Mouse (Mus musculus) left cerebral cortex, postnatal 10 days (tissue): ENCODE measurements around the gene Zfc3h1. TPM values are rescaled to one million over a fixed set of nuclear protein-coding genes. Genes with fewer than 3 reads are reported as not detected.

Experiments
- DNase-seq, 2 experiments: peaks; one replicate each; pipeline ENCODE4 v3.0.0; 2021 to 2022; ENCODE audit warnings: low spot score in 2 of 2, mixed read lengths in 1 of 2; ENCODE audit errors: extremely low spot score in 1 of 2
- intact Hi-C: fragments of 180-260 bp; cut with DNase I; formaldehyde crosslinking; loops from one replicate; pipeline ENCODE4 v1.15.1; 2025
- total RNA-seq, 2 experiments: library from RNA; stranded (reverse); gene quantifications; 2 replicates each; pipeline ENCODE4 v1.2.3; 2021

Gene Zfc3h1
- total RNA-seq, 2 experiments from 2014 or later: 49.4 to 49.8 TPM

DNA sequence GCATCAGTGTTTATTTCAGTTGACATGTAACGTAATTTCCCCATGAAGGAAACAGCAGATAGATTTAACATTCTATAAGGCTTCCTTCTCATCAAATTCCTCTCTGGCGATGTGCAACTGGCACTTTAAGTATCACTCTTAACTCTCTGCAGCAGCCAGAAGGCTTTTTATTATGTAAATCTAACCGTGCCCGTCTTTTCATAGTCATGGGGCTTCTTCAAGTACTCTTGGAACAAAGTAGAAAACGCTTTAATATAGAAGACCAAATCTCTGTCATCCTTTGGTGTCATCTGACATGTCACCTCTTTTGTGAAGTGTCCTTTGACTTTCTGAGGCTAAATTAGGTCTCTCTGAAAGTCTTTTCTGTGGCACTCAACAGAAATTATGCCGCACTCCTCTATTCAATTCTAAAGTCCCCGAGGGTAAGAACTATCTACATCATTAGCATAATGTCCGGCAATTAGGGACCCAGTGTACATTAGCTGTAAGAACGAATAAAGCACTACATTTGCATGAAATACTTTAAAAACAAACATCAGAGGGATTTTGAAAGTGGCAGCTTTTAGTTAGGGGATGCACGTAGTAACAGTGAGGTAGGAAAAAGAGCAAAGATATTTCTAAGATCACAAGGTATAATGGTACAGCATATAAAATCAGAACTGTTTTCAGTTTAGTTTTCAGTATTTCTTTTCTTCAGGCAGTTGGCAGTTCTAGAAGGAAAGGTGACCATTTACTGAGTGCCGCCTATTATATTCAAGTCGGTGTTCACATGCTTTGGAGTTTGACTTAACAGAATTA is 1.7 kb upstream of the Zfc3h1 start:
- DNase-seq: no peak
- intact Hi-C loops: no loop called here

DNA sequence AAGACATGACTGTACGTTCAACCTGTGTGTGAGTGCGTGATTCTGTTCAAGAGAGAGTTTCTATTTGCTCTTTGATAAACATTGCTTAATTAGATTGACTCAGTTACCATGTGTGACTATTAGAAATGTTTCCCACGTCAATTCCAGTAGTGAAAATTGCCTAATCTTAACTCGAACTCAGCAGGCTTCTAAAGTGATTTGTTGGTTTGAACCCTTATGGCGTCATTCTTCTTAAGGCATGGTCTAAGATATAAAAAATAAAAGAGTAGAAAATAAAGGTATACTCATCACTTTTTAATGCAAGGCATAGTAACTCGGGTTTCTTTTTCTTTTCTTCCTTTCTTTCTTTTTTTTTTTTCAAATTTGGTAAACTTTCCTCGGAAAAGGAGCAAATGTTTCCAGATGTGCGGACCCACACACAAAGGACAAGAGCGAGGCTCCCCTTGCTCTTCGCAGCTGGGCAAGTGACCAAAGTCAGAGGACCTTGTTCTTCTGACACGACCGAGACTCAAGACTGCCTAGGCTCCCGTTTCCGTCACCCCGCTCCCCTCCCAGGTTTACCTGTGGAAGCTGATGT is 1.0 kb upstream of the Zfc3h1 start:
- DNase-seq: no peak
- intact Hi-C loops: no loop called here

DNA sequence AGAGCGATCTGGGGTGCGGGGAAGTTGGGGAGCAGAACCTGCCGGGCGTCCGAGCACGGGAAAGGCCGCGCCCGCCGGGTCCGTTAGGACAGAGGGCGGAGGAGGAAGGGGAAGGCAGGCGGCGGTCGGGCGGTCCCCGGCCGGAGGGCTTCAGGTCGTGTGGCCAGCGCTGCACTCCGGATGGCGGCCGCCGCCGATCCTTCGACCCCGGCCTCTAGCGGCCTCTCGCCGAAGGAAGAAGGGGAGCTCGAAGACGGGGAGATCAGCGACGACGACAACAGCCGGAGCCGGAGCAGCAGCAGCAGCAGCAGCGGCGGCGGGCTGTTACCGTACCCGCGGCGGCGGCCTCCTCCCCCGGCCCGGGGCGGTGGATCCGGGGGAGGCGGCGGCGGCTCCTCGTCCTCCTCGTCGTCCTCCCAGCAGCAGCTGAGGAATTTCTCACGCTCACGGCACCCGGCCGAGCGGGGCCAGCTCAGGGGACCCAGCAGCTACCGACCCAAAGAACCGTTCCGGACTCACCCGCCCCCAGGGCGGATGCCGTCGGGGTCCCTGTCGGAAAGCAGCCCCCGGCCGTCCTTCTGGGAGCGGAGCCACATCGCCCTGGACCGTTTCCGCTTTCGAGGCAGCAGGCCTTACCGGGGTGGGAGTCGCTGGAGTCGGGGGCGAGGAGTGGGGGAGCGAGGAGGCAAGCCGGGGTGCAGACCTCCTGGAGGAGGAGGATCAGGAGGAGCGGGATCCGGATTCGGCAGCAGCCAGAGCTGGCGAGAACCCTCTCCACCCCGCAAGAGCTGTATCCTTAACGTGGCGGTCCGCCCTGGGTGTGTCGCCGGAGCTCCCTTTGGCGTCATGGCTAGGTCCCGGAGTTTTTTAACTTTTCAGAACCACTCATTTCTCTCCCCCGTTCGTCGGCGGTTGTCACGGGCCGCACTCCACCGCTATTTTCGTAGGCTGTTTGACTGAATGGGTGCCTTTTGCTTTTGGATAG is 551 bp downstream of the Zfc3h1 start:
- DNase-seq: peak in 1 of 2 experiments; percentile 81
- intact Hi-C loops: loop anchor here (5.0 kb wide), 1 partner anchor 68 kb away; the partner anchor contains the start of gene Rab21

DNA sequence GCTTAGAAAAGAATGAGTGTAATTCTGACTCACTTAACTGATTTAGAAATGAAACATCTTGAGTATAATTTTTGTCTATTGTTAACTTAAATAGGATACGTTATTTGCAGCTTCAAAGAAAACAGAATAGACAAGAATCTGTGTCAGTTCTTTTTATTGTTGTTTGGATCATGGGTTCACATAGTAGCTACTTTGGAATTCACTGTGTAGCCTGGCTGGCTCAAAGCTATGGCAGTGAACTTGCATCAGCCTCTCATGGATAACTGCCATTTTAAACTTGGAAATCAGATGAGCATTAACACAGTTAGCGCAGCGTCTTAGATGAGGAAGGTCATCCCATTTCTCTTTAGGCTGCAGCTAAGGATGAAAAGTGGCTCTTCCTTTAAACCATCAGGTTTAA is 3.1 kb downstream of the Zfc3h1 start:
- DNase-seq: no peak
- intact Hi-C loops: loop anchor here (5.0 kb wide), 1 partner anchor 71 kb away; the partner anchor contains the start of gene Rab21

DNA sequence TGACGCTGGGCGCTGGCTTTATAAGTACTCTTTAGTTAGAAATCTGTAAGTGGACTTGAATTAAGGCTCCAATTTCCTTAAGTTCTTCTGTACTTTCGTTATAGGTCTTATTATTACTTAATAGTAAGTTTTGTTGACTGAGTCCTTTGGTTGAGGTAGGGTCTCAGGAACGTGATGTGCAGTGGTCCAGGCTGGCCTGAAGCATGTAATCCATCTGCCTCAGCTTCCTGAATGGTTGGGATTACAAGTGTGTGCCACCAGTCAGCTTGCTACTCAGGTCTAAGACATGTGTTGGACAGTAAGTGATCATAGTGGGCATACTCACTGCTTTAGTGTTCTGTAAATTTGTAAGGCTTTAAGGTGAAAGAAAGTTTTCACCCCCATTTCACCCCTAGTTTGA is 6.3 kb downstream of the Zfc3h1 start:
- no peak for DNase-seq
- intact Hi-C loops: no loop called here

DNA sequence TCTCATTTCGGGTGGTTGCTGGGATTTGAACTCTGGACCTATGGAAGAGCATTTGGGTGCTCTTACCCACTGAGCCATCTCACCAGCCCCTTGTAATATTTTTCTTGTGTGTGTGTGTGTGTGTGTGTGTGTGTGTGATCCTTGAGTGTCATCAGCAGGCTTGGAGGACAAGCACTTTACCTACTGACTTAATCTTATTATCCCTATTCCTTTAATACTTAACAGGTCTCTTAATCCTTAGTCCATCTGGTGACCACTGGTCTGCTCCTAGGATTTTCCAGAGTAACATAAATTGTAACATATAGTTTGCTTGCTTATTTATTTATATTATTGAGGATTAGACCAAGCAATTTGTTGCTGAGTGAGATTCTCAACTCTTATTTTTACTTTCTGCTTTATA is 7.1 kb downstream of the Zfc3h1 start:
- intact Hi-C loops: no loop called here
- DNase-seq: no peak

DNA sequence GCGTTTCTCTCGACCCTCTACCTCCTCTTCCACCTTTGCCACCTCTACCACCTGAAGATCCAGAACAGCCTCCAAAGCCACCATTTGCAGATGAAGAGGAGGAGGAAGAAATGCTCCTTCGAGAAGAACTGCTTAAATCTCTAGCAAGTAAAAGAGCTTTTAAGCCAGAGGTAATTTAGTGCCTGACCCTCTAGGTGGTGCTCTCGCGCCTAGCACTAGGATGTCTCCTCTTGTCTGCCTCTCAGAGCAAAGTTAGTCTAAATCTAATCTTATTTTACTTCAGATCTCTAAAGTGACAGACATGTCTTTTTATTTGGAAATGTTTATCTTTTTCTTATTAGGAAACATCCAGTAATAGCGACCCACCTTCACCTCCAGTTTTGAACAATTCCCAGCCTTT is 21.6 kb downstream of the Zfc3h1 start:
- DNase-seq: peak; percentile 11 to 61
- intact Hi-C loops: loop anchor here (5.0 kb wide), 1 partner anchor 211 kb away; no protein-coding TSS in a partner anchor

DNA sequence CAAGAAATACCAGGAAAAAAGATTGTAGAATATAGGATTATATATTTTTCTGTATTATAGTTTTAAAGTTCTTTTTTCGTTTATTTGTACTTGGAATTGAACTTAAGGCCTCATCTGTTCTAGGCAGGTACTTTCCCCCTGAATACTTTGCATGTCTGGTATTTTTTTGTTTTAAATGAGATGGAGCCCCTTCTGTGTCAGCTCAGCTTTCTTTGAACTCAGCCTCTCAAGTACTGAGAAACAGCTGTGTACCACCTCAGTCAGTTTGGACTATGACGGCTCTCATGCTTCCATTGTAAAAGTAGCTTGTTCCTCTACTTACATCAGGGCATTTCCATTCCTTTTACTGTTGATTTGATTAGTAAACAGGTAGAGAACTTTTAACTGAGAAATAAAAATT is 28.7 kb downstream of the Zfc3h1 start:
- DNase-seq: no peak
- intact Hi-C loops: loop anchor here (10.0 kb wide), 1 partner anchor 1641 kb away; no protein-coding TSS in a partner anchor

DNA sequence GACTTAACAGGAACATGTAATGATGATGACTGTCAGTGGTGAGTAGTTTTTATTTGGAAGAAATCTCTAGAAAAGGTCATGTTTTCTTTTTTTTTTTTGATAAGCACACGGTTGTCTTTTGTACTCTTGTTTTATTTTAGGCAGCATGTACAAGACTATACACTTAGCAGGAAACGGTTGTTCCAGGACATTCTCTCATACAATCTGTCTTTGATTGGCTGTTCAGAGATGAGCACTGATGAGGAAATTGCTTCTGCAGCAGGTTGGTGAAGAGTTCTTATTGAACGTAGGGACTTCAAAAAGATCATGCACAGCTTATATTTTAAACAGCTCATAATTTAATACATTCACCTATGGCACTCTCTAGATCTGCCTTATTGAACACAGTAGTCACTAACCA is 29.3 kb downstream of the Zfc3h1 start:
- DNase-seq: no peak
- intact Hi-C loops: loop anchor here (10.0 kb wide), 1 partner anchor 1641 kb away; no protein-coding TSS in a partner anchor

DNA sequence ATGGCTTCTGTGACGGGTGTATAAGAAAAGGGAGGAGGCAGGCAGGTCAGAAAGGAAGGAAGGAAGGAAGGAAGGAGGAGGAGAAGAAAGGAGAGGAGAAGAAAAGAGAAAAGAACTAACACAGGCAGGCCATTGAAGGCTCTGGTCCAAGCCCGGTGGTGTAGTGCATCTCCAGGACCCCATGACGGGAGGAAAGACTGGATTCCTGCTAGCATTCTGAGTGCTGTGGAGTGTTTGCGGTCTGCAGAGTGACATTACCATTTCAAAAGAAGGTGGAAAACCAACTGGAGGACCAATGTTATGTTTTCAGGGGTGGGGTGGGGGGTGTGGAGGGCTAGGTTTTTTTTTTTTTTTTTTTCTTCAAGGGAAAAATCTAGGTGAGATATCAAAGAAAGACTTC is 37.2 kb downstream of the Zfc3h1 start:
- intact Hi-C loops: no loop called here
- DNase-seq: no peak

DNA sequence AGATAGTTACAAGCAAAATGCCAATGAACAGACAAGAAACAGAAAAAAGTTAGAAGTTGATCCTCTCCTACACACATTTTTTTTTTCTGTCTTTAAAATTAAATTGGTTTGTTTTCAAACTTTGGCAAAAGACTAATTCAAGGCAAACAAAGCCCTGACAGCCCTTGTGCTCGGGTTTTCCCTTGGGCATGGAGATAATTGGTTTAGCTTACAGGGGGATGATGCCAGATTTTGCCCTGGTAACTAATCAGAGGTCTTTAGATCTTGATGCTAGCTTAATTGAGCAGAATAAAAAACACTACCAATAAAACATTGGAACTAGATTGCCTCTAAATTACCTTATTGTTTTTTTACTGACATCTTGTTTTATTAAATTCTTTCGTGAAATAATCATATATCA is 40.6 kb downstream of the Zfc3h1 start:
- DNase-seq: no peak
- intact Hi-C loops: no loop called here

DNA sequence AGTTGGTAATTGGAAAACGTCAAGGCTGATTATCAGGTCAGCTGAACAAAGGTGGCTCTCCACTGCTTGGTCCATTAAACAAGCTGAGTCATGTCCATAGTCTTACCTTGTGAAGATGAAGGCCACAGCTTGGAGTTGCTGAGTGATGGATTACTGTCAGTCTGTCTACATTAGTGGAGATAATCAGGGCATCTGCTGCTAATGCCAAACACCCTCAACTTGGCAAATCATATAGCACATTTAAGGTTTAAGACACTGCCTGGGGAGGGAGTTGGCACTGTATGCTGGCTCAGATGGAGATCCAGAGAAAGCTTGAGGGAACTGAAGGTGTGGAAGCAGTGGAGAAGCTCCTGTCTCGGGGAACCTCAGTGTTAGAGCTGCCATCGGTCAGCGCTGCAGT is 52.5 kb downstream of the Zfc3h1 start:
- intact Hi-C loops: loop anchor here (10.0 kb wide), 2 partner anchors 178 to 548 kb away; no protein-coding TSS in a partner anchor
- no peak for DNase-seq

DNA sequence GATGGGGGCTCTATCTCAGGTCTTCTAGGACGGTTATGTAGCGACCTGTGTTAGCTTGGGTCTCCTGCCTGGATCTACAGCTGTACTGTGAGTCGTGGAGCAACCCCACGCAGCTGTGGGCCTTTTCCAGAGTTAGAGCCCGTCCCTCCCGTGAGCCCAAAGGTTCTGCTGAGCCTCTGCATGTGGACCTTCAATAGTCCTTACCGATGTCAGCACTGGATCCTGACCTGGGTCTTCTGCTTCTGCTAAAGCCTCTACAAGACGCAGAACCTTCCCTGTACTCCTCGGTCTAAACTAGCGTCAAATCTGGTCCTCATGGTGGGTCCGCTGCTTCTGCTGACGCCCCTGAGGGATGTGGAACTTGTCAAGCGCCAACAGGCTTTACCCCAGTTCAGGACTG is 63.9 kb downstream of the Zfc3h1 start:
- DNase-seq: no peak
- intact Hi-C loops: no loop called here

DNA sequence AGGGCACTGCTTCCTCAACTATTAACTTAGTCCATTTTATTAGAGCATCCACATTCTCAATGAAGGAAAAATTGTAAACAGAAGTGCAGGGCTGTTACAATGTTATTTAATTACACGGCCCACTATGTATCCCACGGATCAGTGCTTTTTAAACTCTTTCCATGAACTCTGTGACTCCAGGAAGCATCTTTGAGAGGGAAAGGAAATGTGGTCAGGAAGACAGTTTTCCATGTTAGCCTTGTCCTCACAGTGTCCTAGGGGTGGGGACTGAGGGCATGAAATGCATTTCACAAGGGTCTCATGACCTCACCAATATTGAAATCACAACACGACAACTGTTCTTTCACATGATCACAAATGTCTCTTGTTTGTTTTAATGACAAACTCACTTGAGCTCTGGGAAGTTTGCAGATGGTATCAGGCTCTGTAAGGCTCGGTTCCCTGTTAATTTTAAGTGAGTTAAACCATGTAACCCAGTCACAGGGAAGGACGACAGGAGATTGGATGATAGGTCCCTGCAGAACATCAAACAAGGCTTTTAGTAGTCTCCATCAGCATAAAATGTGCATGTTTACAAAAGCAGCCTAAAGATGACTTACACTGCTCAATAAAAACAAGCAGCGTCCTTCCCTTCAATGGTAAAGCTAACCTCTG is 72.7 kb downstream of the Zfc3h1 start:
- intact Hi-C loops: no loop called here
- no peak for DNase-seq

DNA sequence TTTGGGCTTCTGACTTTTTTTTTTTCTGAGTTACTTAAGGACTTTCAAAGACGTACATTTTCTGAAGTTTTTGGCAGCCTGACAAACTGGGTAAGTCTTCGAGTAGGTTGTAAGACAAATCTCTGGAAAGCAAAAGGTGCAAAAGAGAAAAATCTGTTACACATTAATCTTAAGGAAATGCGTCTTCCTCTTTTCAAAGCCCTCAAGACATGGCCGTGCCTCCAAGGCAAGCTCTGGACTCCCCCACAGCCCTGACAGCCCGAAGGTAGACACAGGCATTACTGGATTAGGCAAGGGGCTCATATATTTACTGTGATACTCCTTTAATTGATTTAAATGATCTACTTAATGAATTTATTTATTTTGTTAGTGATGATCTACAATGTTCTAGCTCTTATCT is 77.9 kb downstream of the Zfc3h1 start:
- no peak for DNase-seq
- intact Hi-C loops: no loop called here

DNA sequence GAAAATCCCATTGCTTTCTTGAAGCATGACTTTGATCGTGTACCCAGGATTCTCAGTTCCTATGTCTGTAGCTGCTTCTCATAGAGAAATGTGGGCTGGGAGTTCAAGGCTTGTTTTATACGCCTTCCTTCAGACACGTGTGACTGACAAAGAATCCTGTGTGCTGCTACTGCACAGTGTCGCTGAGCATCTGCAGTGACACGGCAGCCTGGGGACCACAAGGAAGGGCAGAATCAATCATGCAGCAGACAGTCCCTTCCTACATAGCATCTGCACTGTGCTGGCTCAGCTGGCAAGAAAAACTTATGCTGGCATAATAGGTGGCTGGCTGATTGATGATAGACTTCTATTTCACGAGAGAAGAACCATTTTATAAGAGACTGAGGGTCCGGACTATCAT is 80.3 kb downstream of the Zfc3h1 start:
- DNase-seq: no peak
- intact Hi-C loops: no loop called here

DNA sequence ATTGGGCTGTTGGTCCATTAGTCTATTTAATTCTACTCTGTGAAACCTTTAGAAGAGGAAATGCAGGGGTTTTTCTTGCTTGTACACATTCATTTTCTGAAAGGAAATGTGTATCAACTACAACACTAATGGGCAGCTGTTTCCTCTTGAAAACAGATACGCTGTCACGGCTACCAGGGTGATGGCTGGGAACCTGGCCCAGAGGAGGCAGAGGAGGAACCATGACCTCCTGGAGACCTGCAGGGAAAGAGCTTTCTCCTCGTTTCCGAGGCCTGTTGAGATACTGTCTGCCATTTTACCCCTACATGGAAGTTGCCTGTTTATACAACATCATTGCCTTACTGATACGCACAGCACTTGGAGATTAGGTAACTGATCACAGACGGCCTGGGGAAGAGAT is 81.0 kb downstream of the Zfc3h1 start:
- no peak for DNase-seq
- intact Hi-C loops: no loop called here

DNA sequence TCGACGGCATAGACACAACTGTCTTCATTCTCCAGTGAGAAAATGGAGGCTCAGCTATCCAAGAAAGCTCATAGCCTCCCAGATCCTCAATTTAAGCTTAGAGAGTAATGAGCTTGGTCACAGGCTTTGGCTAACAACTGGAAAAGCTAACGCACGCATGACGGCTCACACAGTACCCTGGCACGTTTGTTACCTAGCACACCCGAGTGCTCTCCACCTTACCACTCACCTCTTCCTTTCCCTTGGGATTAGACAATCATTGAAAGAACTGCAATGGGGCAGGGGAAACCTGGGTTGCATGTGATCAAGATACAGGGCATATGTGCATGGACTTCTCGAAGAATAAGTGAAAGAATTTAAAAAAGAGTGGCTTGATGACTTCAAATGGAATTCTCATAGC is 83.2 kb downstream of the Zfc3h1 start:
- DNase-seq: no peak
- intact Hi-C loops: no loop called here

DNA sequence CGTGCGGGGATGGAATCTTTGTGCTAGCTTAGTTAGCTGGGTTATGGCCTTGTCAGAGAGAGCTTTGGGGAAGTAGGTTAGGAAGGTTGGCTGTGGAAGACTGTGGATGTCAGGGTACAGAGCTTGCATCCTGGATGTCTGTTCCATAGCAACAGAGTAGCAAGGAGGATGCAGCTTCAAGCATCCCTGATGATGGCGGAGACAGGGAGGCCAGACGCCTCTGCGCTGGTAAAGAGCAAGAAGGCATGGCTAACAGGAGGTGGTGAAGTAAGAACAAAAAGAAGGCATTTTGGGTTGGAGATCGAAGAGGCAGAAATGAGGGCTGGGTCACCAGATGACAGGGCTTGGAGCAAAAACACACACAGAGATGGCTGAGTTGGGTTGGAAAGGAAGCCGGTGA is 83.9 kb downstream of the Zfc3h1 start:
- intact Hi-C loops: no loop called here
- no peak for DNase-seq
